Mouse (Mus musculus) E14TG2a.4 (cell line): Measurements from ENCODE around the gene Ctdsp2.

Experiments
- CTCF ChIP-seq: conservative IDR thresholded peaks from 2 replicates; pipeline ENCODE4 v1.5.1; 2014; ENCODE audit warnings: low read length
- NANOG ChIP-seq: IDR thresholded peaks from 2 replicates; pipeline ENCODE4 v1.6.1; 2014; ENCODE audit warnings: borderline replicate concordance, low read length, mixed read lengths
- POU5F1 ChIP-seq: IDR thresholded peaks from 2 replicates; pipeline ENCODE4 v1.6.1; 2014; ENCODE audit warnings: low read length, borderline replicate concordance

DNA sequence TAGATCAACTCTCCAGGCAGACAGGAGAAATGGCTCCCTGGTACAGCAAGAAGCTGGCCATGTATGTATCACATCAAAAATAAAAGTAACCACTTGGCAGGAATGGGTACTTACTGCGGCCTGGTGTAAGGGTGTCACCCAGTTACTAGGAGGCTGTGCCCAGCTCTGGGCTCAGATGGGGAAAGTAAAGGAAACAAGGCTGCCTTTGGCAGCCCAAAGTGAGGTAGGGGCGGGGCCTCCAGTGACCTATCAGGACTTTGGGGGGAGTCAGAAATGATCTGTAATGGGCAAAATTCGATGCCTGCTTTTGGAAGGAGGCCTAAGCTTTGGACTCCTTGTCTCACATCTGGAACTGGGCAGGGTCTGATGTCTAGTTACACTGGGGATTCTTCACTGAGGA lies 3.2 kb downstream of the Ctdsp2 start:
- no peak for TF ChIP-seq CTCF
- no peak for TF ChIP-seq NANOG
- no peak for TF ChIP-seq POU5F1
